Mouse (Mus musculus) cerebellum, postnatal 36 days (tissue): ENCODE results near the gene Arpc5l.
A peak's percentile ranks its signal among the peaks of the same experiment; 100 is the strongest.
"Not testable (repeated sequence)": the region's sequence is repeated elsewhere in the genome, so short reads cannot be mapped to it uniquely, and the experiment has no call there.

Source experiments
- DNase-seq, 2 experiments: peaks; one replicate each; pipeline ENCODE4 v3.0.0; 2021 to 2022; ENCODE audit warnings: mixed read lengths in 2 of 2

Gene Arpc5l

GRCm38 (mm10) chr2:39000587-39000919 lies 4.6 kb upstream of the Arpc5l start:
- no peak for DNase-seq

- no peak for DNase-seq
Observed at GRCm38 (mm10) chr2:39001866-39002265, 3.3 kb upstream of the Arpc5l start.

- no peak for DNase-seq
Observed at GRCm38 (mm10) chr2:39003106-39003505, 2.0 kb upstream of the Arpc5l start.

GRCm38 (mm10) chr2:39003512-39003911 lies 1.6 kb upstream of the Arpc5l start:
- no peak for DNase-seq

GRCm38 (mm10) chr2:39004372-39004771 lies 776 bp upstream of the Arpc5l start:
- DNase-seq, result peak in 1 of 2 experiments; percentile 19

- no peak for DNase-seq
Observed at GRCm38 (mm10) chr2:39005574-39006079, 479 bp downstream of the Arpc5l start, which contains the start of gene Rpl35. Gene Rpl35 (minus strand): TSS chr2:39005624.

GRCm38 (mm10) chr2:39006149-39006730 lies 1.1 kb downstream of the Arpc5l start:
- DNase-seq, result no peak

- DNase-seq, result peak; percentile 92 to 93
Observed at GRCm38 (mm10) chr2:39007865-39008264, 2.7 kb downstream of the Arpc5l start.

- DNase-seq, result no peak
Observed at GRCm38 (mm10) chr2:39008350-39008851, 3.3 kb downstream of the Arpc5l start.

- no peak for DNase-seq
Observed at GRCm38 (mm10) chr2:39008954-39009365, 3.8 kb downstream of the Arpc5l start.

- DNase-seq, result not testable (repeated sequence)
Observed at GRCm38 (mm10) chr2:39010144-39010543, 5.0 kb downstream of the Arpc5l start.

- no peak for DNase-seq
Observed at GRCm38 (mm10) chr2:39011264-39011663, 6.1 kb downstream of the Arpc5l start.

- DNase-seq, result no peak
Observed at GRCm38 (mm10) chr2:39011971-39012370, 6.8 kb downstream of the Arpc5l start.

- no peak for DNase-seq
Observed at GRCm38 (mm10) chr2:39012768-39013279, 7.7 kb downstream of the Arpc5l start.

GRCm38 (mm10) chr2:39016581-39016980 lies 11.4 kb downstream of the Arpc5l start:
- no peak for DNase-seq

- DNase-seq, result no peak
Observed at GRCm38 (mm10) chr2:39020004-39020403, 14.9 kb downstream of the Arpc5l start.

- no peak for DNase-seq
Observed at GRCm38 (mm10) chr2:39031611-39032010, 26.5 kb downstream of the Arpc5l start.

- no peak for DNase-seq
Observed at GRCm38 (mm10) chr2:39040215-39040614, 35.1 kb downstream of the Arpc5l start.

- no peak for DNase-seq
Observed at GRCm38 (mm10) chr2:39048515-39048914, 43.4 kb downstream of the Arpc5l start.

- DNase-seq, result no peak
Observed at GRCm38 (mm10) chr2:39064687-39065399, 59.7 kb downstream of the Arpc5l start.
